Mouse (Mus musculus) central nervous system, embryonic 14 days (tissue): ENCODE data around the gene Defb47. TPM values are rescaled to one million over a fixed set of nuclear protein-coding genes. Genes with fewer than 3 reads are reported as not detected.

Experiments
- polyA plus RNA-seq: library from polyadenylated mRNA; depleted of rRNA; stranded (reverse); fragments of >200 nt; gene quantifications from 2 replicates; pipeline ENCODE4 v1.2.3, GENCODE M21; 2012; rRNA removed

Gene Defb47
- 0.41 TPM in 1 of 2 replicates, not detected in the other for polyA plus RNA-seq

DNA sequence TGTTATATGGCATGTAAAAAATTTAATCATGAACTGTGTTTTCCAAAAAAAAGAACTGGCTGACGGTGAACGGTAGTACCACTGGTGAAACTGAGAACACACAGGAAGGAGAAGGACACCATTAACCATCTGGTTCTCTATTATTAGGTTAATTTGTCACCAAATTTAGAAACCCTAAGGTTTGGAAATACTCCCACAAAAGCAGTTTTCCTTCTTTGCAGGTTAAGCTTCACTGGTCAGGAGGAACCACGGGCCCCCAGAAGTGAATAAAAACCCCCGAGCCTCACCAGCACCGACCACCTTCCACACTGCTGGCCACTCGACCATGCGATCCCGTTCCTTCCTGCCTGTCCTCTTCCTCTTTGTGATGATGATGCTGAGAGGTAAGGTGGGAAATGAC lies at the start of gene Defb47:
TSS of gene Defb47 (plus strand) at position 301 of the 400 bp plus-strand sequence.

GRCm38 (mm10) chr14:62984410-62984809 lies 13.5 kb upstream of the Defb47 start, which contains the start of gene Defb48:
Defb48 (minus strand) TSS chr14:62984510.

GRCm38 (mm10) chr14:63011471-63011870 lies 13.6 kb downstream of the Defb47 start, which contains the start of gene Defb43:
Defb43 (plus strand) TSS chr14:63011771.

GRCm38 (mm10) chr14:63046691-63047090 lies 48.8 kb downstream of the Defb47 start, which contains the start of gene Defb42:
Defb42 (plus strand) TSS chr14:63046991.

GRCm38 (mm10) chr14:63049910-63050370 lies 52.1 kb downstream of the Defb47 start, which contains the start of gene Defb30:
Defb30 (minus strand) TSS chr14:63049960.

Other genes starting within 250 kb of the Defb47 start
- gene Ints6, start 236.9 kb upstream of the Defb47 start, polyA plus RNA-seq = 16.5 and 17.1 TPM in 2 replicates
- gene Wdfy2, start 160.4 kb upstream of the Defb47 start, polyA plus RNA-seq = 12.4 and 13.0 TPM in 2 replicates
- not detected in 2 replicates for gene Defb48, start 13.6 kb upstream of the Defb47 start, polyA plus RNA-seq
- gene Defb43, start 13.7 kb downstream of the Defb47 start, polyA plus RNA-seq = not detected in 2 replicates
- 0.11 and 0.20 TPM in 2 replicates for gene Defb42, start 48.9 kb downstream of the Defb47 start, polyA plus RNA-seq
- gene Defb30, start 51.9 kb downstream of the Defb47 start, polyA plus RNA-seq = not detected in 2 replicates